Mouse (Mus musculus): ENCODE data around the gene Skp1a. TPM values are rescaled to one million over a fixed set of nuclear protein-coding genes. Genes with fewer than 3 reads are reported as not detected.
"Not testable (repeated sequence)": the region's sequence is repeated elsewhere in the genome, so short reads cannot be mapped to it uniquely, and the experiment has no call there.

The Skp1a gene
- 100 to 1,000 TPM; 456 to 518 TPM for total RNA-seq (2021)

GRCm38 (mm10) chr11:52231606-52232541 lies at the start of gene Skp1a:
Gene Skp1a (plus strand): TSS chr11:52231995.
- DNase-seq: peak; percentile 91

- not testable (repeated sequence) for DNase-seq
These were observed 35.2 kb upstream of the Skp1a start for GRCm38 (mm10) chr11:52196496-52197023.

- DNase-seq: no peak
These were observed 17.9 kb upstream of the Skp1a start, which contains the start of gene Olfr1371 for GRCm38 (mm10) chr11:52213887-52214286. Gene Olfr1371 (minus strand): TSS chr11:52213987.

GRCm38 (mm10) chr11:52220282-52220681 lies 11.5 kb upstream of the Skp1a start:
- DNase-seq: peak; percentile 60 to 73

- DNase-seq: not testable (repeated sequence)
These were observed 9.9 kb upstream of the Skp1a start for GRCm38 (mm10) chr11:52221921-52222320.

- no peak for DNase-seq
These were observed 8.9 kb upstream of the Skp1a start for GRCm38 (mm10) chr11:52222891-52223290.

GRCm38 (mm10) chr11:52223968-52224682 lies 7.7 kb upstream of the Skp1a start:
- no peak for DNase-seq

GRCm38 (mm10) chr11:52225986-52226599 lies 5.7 kb upstream of the Skp1a start:
- DNase-seq: no peak

GRCm38 (mm10) chr11:52227053-52227452 lies 4.7 kb upstream of the Skp1a start:
- DNase-seq: no peak

GRCm38 (mm10) chr11:52227466-52228226 lies 4.1 kb upstream of the Skp1a start:
- no peak for DNase-seq

- DNase-seq: no peak
These were observed 2.9 kb upstream of the Skp1a start for GRCm38 (mm10) chr11:52228722-52229448.

- DNase-seq: no peak
These were observed 1.1 kb upstream of the Skp1a start for GRCm38 (mm10) chr11:52230694-52231093.

- no peak for DNase-seq
These were observed 1.4 kb downstream of the Skp1a start for GRCm38 (mm10) chr11:52233043-52233653.

- no peak for DNase-seq
These were observed 2.1 kb downstream of the Skp1a start for GRCm38 (mm10) chr11:52233906-52234305.

- no peak for DNase-seq
These were observed 2.7 kb downstream of the Skp1a start for GRCm38 (mm10) chr11:52234509-52234908.

GRCm38 (mm10) chr11:52240898-52241542 lies 9.2 kb downstream of the Skp1a start:
- no peak for DNase-seq

- DNase-seq: no peak
These were observed 17.7 kb downstream of the Skp1a start for GRCm38 (mm10) chr11:52249452-52249851.

GRCm38 (mm10) chr11:52251770-52252169 lies 20.0 kb downstream of the Skp1a start:
- DNase-seq: no peak

GRCm38 (mm10) chr11:52252692-52253091 lies 20.9 kb downstream of the Skp1a start:
- no peak for DNase-seq

All from layer of hippocampus, postnatal 36 days (tissue).